Mouse (Mus musculus): ENCODE measurements around the gene Set.
"Not testable (repeated sequence)": the region's sequence is repeated elsewhere in the genome, so short reads cannot be mapped to it uniquely, and the experiment has no call there.

DNA sequence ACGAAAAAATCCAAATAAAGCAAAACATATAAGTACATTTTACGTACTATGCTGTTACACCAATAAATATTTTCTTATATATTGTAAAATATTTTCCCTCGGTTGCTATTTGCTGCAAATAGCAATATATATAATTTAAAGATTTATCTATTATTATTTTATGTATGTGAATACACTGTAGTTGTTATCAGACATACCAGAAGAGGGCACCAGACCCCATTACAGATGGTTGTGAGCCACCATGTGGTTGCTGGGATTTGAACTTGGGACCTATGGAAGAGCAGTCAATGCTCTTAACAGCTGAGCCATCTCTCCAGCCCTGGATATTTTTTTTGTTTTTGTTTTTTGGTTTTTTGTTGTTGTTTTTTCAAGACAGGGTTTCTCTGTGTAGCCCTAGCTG lies 1.9 kb upstream of the Set start:
- TF ChIP-seq CTCF (IDR thresholded peaks at IDR 0.05; ENCODE audit: control insufficient read depth, insufficient read depth, insufficient read length); CEBPB (IDR thresholded peaks at IDR 0.05; ENCODE audit: low read depth); MYOD1 (IDR thresholded peaks at IDR 0.05; ENCODE audit: control insufficient read depth, insufficient read length, low read depth): not testable (repeated sequence)
